Mouse (Mus musculus) embryonic fibroblast, embryonic 13.5 days (primary cell): ENCODE data around the gene Cuedc1.

Source experiments
- CTCF ChIP-seq: IDR thresholded peaks from 2 replicates; pipeline ENCODE4 v1.5.1; 2011; ENCODE audit warnings: mild to moderate bottlenecking, control low read depth, low read length, moderate library complexity, borderline replicate concordance; ENCODE audit not compliant: insufficient read depth
- POLR2A ChIP-seq: IDR thresholded peaks from 2 replicates; pipeline ENCODE4 v1.6.1; 2011; ENCODE audit warnings: low read depth, mild to moderate bottlenecking, control low read depth, low read length, moderate library complexity

GRCm38 (mm10) chr11:88240736-88241353 is 143.0 kb downstream of the Cuedc1 start:
- TF ChIP-seq CTCF (no peak), POLR2A (no peak)
